Mouse (Mus musculus): ENCODE results near the gene Arhgdib.

DNA sequence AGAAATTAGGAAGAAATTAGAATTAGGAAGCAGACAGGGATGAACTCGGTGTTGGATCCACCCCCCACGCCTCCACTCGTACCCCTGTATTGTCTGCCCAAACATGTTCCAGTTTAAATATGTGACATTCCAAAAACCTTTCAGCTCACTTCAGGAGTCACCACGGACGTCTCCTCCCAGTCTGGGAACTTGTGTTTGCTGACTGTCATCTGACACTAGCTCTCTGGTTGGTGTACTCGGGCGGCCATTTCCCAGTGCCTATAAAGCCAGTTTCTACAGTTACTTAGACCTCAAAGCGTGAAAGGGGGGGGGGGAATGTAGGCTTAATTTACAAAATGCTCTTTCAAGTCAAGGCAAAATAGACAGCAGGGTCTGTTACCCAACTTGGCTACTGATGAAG lies 60.0 kb downstream of the Arhgdib start:
- no peak for TF ChIP-seq POLR2A (IDR thresholded peaks at IDR 0.05; ENCODE audit: extremely low read depth, insufficient read depth, low read length)
- no peak for TF ChIP-seq CTCF (IDR thresholded peaks at IDR 0.05; ENCODE audit: extremely low read depth, insufficient read depth, low read length)
